Mouse (Mus musculus) brain, embryonic 18.5 days (tissue): ENCODE results near the gene Sbno2.

Experiments used
- DNase-seq: peaks from one replicate; pipeline ENCODE4 v3.0.0-alpha.2; 2012; ENCODE audit warnings: low read depth, low spot score

Gene Sbno2

DNA sequence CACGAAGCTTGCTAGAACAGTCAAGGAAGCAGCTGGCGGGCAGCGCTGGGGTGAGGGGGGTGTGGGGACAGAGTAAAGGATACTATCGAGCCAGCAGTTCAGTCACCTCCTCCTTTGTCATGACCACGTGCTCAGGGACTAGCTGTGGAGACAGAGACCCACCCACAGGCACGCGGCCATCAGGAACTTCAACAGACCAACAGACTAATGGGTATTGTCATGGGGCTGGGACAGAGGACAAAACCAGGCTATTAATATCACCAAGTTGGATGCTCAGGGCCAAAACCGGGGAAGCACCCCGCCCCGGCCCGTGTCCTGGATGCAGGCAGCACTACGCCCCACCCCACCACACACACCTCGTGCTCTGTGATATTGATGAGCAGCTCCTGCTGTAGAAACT lies 68.5 kb downstream of the Sbno2 start:
- no peak for DNase-seq

DNA sequence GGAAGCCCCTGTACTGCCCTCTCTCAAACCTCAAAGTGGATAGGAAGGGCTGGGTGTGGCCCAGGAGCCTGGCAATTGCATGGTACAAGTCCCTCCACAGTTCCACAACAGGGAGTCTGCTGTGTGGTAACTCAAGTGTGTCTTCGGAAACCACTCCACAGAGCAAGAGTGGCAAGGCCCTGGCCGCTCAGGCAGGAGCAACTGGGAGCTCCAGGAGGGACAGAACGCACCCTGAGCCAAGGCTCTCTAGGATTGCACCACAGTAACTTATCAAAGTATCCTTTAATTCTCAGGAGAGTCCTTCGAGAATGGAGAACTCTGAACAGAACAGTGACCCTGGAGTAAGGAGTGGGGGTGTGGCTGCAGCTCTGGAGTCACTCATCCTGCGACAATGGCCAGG lies 69.7 kb downstream of the Sbno2 start:
- no peak for DNase-seq

DNA sequence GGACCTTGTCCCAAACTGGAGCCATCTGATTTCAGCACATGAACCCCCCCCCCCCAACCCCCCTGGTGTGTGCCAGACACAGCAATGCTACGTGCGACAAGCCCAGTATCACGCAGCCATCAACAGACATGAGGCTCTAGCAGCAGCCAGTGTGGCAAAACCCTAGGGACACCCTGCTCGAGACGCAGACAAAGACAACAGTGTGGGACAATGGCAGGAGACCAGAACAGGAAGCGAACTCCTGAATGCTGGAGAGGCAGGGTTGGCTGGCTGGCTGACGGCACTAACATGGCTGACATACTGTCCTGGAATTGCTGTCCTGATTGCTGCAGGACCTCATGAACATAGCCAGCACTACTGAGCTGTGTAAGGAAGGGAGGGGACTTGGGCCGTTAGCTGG lies 70.2 kb downstream of the Sbno2 start:
- DNase-seq = no peak

DNA sequence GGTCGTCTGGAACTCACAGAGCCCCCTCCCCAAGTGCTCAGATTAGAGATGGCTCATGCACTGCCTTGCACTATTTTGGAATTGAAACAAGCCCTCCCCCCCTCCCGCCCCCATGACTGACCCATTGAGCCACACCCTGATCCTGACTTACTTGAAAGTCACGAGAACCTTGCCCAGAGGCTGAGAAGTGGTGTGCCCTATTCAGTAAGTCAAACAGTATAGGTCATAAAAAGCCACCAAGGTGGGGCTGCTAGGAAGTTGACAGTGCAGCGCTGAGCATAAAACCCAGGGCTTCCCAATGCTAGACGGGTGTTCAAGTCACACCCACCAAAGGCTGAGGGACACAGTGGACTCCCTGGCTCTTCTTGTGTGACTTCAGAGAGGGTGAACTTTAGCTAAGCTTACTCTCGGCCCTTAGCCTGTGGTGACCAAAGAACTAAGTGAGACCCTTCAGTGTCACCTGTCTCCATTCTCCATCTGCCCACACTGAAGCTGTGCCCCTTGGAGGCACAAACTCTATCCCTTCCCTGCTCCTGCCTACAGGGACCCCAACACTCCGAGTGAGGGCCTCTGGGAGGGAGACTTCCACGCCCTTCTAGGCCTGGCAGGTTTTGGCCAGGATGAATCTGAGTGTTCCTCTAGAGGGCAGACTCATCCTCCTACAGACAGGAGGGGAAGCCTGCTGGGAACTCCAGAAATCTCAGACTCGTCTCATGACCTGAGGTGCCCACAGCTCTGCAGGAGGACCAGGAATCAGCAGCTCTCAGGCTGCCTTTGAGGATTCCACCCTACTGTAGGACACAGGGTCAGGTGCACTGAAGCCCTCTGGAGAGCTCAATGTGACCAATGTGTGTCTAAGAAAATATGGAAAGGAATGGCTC lies 71.6 kb downstream of the Sbno2 start:
- no peak for DNase-seq

DNA sequence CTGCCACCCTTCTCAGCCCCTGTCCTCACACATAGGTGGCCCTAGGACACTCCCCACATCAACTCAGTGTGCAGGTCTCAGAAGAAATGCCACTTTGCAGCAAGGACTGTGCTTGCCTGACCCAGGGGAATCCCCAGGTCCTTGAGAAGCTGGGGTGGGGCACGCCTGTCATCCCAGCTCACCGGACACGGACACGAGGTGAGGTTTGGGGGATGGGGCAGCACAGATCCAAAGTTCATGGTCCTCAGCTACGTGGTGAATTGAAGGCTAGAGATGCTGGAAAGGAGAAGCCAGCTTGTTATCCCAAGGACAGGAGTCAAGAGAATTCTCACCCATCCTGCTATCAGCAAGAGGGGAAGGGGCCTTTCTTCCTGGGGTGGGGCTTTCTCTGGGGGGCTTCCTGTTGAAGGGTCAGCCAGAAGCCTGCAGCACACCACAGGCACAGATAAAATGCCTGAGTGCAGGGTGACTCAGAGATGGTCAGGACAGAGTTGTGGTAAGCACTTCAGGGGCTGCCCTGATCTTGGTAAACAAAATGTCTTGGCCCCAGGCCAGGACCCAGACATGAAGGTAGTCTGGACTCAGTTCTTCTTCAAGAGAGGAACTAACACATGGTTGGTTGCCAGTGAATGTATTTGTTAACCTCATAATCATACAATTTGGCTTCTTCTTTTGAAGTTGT lies 72.4 kb downstream of the Sbno2 start:
- DNase-seq = no peak

DNA sequence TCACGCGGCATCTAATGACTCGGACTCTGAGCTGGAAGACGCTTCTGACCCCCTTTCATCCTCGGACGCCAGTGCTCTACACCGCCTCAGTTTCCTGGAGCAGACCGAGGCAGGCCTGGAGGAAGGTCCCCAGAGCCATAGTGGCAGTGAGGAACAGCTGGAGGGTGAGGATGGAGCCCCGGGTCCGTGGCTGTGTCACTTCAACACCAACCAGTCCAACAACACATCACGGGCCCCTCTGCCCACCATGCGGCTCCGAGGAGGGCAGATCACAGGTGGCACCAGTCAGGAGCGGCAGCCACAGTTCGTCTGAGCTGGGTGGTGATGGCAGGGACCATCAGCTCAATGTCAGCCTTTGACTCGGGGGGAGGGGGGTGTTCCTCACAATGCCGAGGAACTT lies 74.6 kb downstream of the Sbno2 start:
- no peak for DNase-seq

DNA sequence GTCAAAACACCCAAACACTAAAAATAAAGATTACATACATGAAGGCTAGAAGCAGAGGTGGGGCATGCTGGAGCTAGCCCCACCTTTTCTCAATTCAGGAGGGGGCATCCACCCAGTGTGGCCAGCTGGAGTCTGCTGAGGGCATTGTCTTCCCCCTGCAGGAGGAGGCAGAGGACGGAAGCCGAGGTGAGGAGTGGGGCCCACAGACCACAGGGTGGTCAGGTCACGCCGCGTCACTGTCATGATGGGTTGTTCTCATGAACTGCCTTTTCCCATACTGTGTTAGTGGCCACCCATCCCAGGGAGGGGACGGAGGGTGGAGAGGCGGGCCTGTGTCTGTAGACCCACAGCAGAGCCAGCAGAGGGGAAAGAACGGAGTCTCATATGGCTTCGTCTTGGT lies 75.2 kb downstream of the Sbno2 start:
- no peak for DNase-seq

DNA sequence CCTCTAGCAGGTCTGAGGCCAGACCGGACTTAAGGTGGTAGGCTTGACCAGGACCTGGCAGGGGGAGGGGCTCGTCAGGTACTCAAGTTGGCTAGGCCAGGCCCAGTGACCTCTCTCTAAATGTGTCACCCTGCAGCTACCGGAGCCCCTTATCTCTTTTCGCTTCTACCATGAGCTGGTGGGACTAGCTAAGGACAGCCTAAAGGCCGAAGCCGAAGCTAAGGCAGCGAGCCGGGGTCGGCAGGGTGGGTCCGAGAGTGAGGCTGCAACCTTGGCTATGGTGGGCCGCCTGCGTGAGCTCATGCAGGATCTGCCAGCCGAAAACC lies 76.9 kb downstream of the Sbno2 start:
- DNase-seq = no peak

DNA sequence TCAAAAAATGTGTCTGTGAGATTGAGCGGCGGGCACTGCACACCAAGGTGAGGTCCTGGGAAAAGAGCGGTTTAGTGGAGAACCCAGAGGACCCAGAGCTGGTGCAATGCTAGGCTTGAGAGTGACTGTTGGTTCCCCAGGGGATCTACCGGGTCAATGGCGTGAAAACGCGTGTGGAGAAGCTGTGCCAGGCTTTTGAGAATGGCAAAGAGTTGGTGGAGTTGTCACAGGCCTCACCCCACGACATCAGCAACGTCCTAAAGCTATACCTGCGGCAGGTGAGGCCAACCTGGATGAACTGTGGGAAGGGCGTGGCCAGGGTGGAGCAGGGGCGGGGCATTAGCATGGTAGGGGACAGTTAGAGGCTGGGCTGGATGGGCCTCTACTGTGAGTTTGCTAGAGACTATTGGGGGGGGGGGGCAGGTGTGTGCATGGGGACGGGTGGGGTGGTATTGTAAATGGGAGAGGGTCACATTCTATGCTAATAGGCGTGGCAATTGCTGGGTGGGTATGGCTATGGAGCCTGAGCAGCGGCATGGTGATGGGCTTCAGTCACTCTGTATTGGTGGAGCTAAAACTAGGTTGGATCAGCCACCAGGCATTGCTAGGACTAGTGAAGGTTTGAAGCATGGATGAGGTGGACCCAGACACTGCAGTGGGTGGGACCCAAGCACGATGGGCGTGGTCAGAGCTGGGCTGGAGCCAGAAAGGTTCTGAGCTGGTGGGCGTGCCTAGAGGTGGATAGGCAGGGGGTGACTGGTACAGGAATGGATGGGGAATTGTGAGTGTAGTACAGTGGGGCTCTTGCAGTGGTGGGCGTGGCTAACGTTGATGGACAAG lies 77.5 kb downstream of the Sbno2 start:
- DNase-seq = no peak

DNA sequence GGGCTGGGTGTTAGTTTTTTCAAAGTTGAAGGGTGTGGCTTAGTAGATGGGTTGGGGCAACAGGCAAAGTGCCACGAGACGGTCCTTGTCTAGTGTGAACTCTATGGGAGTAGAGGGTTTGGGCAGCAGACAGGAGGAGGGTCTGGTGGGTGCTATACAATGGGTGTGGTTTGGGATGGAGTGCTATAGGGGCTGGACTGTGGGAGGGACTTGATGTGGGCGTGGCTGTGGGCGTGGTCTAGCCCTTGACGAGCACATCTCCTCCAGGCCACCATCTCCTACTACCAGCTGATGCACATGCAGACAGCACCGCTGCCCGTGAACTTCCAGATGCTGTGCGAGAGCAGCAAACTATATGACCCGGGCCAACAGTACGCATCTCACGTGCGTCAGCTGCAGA lies 79.5 kb downstream of the Sbno2 start:
- no peak for DNase-seq

DNA sequence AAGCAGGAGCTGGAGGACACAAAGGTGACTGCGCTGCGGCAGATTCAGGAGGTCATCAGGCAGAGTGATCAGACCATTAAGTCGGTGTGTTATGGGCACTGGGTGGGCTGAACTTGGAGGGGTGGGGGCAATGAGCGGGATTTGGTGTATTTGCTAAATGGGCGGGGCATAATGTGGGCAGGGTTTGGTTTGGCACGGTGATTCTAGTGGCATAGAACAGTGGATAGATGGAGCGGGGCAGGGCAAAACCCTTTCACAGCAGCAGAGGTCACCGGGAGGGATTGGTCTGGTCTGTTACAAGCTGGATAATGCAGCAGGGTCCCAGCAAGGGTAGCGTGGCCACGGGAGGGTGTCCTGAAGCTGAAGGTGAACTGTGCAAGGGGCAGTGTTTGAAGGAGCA lies 79.9 kb downstream of the Sbno2 start:
- DNase-seq = no peak

DNA sequence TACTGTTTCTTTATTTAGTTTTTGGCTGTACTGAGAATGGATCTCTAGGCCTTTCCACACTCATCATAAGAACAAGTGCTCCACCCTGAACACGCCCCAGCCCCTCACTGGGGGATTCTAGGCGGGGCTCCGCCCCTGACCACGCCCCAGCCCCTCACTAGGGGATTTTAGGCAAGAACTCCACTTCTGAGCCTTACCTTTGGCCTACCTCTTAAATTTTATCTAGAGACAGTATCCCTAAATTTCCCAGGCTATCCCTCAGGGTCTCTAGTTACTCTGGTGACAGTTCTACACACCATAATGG lies 80.4 kb downstream of the Sbno2 start:
- DNase-seq = no peak

DNA sequence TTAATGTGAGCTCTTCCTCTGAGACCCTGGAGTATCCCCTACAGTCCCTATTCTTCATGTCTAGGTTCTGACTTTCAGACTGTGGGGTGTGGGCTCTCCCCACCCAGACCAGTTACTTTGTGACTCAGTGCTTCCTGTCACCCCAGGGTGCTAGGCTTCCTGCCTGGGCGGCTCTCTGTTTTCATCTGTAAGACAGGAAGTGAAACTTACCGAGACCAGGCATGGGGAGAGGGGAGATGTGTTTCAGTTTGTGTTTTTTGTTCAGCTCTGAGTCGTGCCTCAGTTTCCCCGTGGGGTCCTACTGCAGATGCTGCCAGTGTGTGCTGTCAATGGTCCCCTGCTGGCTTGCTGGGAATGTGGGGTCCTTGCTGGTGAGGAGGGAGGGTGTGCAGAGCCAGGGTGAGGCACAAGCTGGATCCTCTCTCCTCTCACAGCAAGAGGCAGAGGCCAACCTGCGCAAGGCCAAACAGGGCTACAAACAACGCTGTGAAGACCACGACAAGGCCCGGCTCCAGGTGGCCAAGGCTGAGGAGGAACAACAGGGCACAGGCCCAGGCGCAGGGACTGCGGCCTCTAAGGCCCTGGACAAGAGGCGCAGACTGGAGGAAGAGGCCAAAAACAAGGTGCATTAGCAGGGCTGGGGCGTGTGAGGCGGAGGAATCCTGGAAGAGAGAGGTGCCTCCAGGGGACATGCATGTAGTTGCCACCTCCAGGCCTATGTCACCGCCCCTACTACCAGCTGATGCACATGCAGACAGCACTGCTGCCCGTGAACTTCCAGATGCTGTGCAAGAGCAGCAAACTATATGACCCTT lies 80.9 kb downstream of the Sbno2 start:
- DNase-seq = no peak

DNA sequence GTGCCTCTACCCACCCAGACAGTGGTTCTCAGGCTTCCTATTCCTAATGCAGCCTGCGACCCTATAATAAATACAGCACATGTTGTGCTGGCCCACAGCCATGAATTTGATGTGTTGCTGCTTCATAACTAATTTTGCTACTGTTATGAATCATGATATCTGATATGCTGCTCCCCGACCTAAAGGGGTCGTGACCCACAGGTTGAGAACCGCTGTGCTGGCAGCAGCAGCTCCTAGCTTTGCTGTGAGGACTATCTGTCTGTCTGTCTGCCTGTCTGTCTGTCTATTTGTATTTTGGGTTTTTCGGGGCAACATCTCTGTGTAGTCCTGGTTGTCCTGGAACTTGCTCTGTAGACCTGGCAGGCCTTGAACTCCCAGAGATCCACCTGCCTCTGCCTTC lies 81.6 kb downstream of the Sbno2 start:
- DNase-seq = no peak

DNA sequence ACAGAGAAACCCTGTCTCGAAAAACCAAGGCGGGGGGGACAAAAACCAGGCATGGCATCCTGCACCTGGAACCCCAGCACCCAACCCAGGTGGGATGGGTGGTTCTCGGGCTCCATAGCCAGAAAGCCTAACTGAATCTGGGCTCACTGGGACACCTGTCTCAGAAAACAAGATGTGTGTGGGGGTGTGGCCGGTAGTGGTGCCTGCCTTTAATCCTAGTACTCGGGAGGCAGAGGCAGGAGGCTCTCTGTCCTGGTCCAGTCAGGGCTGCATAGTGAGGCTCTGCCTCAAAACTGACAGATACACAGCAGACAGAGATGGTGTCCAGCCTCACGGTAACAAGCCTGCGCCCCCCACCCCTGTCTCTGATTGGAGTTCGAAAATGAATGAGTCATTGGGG lies 82.6 kb downstream of the Sbno2 start:
- no peak for DNase-seq

DNA sequence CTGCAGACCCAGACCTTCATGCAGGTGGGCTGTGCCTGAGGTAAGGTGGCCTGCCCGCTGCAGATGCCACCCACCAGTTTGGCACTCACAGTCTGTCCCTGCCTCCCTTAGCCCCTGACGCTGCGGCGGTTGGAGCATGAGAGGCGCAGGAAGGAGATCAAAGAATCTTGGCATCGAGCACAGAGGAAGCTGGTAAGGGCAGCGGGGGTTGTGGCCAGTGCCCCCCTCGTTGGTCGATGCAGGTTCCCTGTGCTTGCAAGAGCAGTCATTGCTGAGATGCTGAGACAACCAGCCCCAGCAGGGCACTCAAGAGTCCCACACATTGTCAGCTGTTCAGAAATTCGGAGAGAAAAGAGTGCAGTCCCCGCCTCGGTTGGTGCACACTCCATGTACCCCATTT lies 83.2 kb downstream of the Sbno2 start:
- no peak for DNase-seq

DNA sequence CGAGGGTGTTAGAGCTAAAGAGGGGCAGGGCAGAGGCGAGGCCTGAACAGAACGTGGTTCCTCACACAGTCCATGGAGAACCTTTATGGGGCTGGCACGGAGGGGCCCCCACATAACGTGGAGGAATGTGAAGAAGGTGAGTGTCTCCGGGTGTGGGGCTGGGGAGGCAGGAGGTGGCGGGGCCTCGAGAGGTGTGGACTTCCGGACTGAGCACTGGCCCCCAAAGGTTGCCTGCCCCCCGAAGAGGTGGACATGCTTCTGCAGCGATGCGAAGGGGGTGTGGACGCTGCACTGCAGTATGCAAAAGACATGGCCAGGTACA lies 84.1 kb downstream of the Sbno2 start:
- no peak for DNase-seq

DNA sequence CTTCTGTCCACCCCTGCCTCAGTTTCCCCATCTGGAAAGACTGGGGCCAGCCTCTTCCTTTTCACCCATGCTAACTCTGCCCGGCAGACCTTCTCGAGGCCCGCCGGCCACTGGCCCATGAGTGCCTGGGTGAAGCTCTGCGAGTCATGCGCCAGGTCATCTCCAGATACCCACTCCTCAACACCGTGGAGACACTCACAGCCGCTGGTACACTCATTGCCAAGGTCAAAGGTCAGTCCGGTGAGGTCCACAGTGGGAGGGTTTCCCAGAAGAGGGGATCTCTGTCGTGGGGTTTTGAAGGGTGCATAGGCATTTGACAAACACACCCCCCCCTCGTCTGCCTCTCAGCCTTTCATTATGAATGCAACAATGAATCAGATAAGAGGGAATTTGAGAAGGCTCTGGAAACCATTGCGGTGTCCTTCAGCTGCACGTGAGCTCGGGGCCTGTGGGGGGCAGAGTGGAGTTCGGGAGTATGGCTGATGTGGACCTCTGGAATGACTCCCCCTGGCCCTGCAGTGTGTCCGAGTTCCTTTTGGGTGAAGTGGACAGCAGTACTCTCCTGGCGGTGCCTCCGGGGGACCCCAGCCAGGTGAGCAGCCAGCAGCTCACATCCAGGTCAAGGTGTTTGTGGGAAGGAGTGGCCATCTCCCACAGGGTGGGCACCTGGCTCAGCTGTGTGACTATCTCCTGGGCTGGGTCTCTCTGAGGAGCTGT lies 84.6 kb downstream of the Sbno2 start:
- no peak for DNase-seq

DNA sequence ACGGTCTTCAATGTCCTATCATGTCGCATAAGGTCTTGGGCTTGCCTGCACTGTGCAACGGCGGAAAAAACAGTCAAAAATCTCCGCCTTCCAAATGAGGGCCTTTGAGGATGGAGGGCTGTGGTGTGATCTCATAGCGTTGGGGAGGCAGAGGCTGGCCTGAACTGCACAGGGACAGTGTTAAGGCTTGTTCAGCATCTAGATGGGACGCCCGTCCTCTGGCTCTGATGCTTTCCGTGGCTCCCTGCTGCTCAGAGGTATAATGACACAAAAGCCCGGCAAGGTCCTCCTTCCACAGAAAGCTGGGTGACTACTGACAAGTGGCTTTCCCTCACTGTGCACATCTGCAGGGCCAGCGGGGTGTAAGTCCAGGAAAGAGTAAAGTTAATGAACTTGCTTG lies 85.2 kb downstream of the Sbno2 start:
- DNase-seq = no peak

DNA sequence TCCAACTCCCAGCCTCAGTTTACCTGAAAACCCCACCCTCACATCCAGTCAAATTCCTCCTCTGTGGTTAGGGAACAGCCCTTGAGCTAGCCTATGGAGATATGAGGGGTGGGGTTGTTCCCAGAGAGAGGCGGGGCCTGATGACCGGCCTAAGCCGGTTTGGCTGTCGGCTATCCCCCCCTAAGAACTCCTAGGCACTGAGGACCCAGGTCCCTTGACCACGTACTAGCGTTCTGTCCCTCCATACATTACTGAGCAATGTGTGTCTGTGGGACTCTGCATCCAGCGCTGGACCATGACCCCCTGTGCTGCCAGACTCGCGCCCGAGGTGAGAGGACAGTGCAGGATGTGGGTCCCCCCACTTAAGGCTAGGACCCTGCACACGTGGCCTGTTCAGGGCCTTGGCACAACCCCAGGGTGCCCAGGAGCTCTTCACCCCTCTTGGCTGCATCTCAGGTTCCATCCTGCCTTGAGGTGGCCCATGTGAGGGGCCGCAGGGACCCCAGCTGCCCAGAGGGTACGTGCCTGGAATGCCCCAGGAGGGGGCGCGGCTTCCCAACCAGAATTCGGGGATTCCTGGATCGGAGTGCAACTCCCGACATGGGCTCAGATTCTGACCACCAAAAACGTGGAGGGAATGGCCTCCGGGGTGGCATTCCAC lies 85.8 kb downstream of the Sbno2 start:
- DNase-seq = no peak

DNA sequence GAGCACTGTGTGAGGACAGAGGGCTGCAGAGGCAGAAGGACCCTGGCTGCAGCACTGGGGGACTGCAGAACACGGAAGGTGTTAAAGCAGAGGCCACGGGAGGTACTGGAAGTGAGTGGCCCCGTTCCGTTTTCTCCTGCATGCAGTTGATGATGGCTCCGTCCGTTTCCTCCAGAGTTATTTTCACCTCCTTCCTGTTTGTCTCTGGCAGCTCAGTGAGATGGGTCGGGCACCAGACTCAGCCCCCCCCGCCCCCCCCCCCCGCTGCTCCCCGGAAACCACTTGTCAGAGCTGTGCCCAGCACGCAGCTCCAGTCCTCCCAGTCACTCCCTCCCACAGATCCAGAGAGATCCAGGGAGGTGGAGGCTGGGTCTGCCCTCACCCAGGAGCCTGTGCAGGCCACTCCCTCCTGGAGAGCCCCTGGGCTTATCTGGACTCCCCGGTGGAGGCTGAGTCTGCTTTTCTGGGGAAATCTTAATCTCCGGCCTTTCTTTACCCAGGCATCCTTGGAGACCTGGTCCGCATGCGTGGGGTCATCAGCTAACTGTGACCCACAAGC lies 86.6 kb downstream of the Sbno2 start:
- DNase-seq = no peak
